Mouse (Mus musculus) adrenal gland, adult 8-10 months (tissue): Measurements from ENCODE around the gene Chmp5. TPM values are rescaled to one million over a fixed set of nuclear protein-coding genes. Genes with fewer than 3 reads are reported as not detected.

Source experiments
- microRNA-seq, 2 experiments: library from miRNA; unstranded; fragments of <30 nt; microRNA quantifications; one replicate each; pipeline ENCODE4 v1.2.0; 2022
- total RNA-seq, 4 experiments: library from RNA; stranded (reverse); gene quantifications; 2 replicates each; pipeline ENCODE4 v1.2.4; 2022

Chmp5 gene
- total RNA-seq, 4 experiments from 2014 or later = 97.2 to 108 (median 103) TPM

Small RNAs within 50 kb of the gene (microRNA-seq; reads per million reads assigned to microRNA genes)
- 0.50 to 0.70 reads per million in 2 experiments for gene Mir3094

Other genes starting within 250 kb of the Chmp5 start
- gene Aptx, start 245.2 kb upstream of the Chmp5 start, total RNA-seq = 10 to 100 TPM; 19.8 to 25.7 (median 23.7) TPM
- 100 to 1,000 TPM; 201 to 366 (median 233) TPM for gene Dnaja1, start 226.3 kb upstream of the Chmp5 start, total RNA-seq
- 10 to 100 TPM; 59.2 to 65.8 (median 62.7) TPM for gene Smu1, start 190.5 kb upstream of the Chmp5 start, total RNA-seq
- 10 to 100 TPM; 58.8 to 94.7 (median 64.4) TPM for gene B4galt1, start 94.4 kb upstream of the Chmp5 start, total RNA-seq
- gene Spink4, start 28.4 kb upstream of the Chmp5 start, total RNA-seq = 100 to 1,000 TPM in 2 of 4 experiments, not detected in 2; 117 to 151 TPM
- gene Bag1, start 113 bp upstream of the Chmp5 start, total RNA-seq = 100 to 1,000 TPM; 187 to 375 (median 251) TPM
- gene Nfx1, start 22.5 kb downstream of the Chmp5 start, total RNA-seq = 100 to 1,000 TPM in 2 of 4 experiments, 10 to 100 TPM in 2; 86.1 to 168 (median 125) TPM
- gene Aqp7, start 99.7 kb downstream of the Chmp5 start, total RNA-seq = 10 to 100 TPM in 3 of 4 experiments, 1 to 10 TPM in 1; 7.3 to 30.3 (median 14.6) TPM
- gene Aqp3, start 149.8 kb downstream of the Chmp5 start, total RNA-seq = under 1 TPM in 2 of 4 experiments, not detected in 2; 0.16 to 0.31 TPM
- gene Nol6, start 176.0 kb downstream of the Chmp5 start, total RNA-seq = 10 to 100 TPM; 61.8 to 79.3 (median 70.7) TPM
- gene Ube2r2, start 187.3 kb downstream of the Chmp5 start, total RNA-seq = 100 to 1,000 TPM in 3 of 4 experiments, 10 to 100 TPM in 1; 94.5 to 119 (median 105) TPM